Mouse (Mus musculus) liver, embryonic 16.5 days (tissue): ENCODE measurements around the gene St6galnac5. TPM values are rescaled to one million over a fixed set of nuclear protein-coding genes. Genes with fewer than 3 reads are reported as not detected.

ENCODE experiments used
- ATAC-seq: fragments of 200-750 bp; cut with Nextera tagmentation; 2 replicates; pipeline ENCODE4 v1.8.0; 2017; ENCODE audit warnings: low read depth, mild to moderate bottlenecking, moderate number of reproducible peaks, moderate library complexity
- H3K27ac ChIP-seq: fragments of 300-500 bp; sonication (generic); 2 replicates; pipeline ENCODE4 v1.5.1; 2014; ENCODE audit warnings: mild to moderate bottlenecking, low read length
- H3K27me3 ChIP-seq: fragments of 300-500 bp; sonication (generic); 2 replicates; pipeline ENCODE4 v1.6.1; 2014; ENCODE audit warnings: low read depth, low read length, mixed read lengths; ENCODE audit not compliant: control insufficient read depth, insufficient read depth
- H3K36me3 ChIP-seq: fragments of 300-500 bp; sonication (generic); 2 replicates; pipeline ENCODE4 v1.6.1; 2014; ENCODE audit warnings: mild to moderate bottlenecking; ENCODE audit not compliant: control insufficient read depth, insufficient read depth
- H3K4me1 ChIP-seq: fragments of 300-500 bp; sonication (generic); 2 replicates; pipeline ENCODE4 v1.6.1; 2014; ENCODE audit warnings: low read depth, low read length, mixed read lengths; ENCODE audit not compliant: control insufficient read depth
- H3K4me2 ChIP-seq: fragments of 300-500 bp; sonication (generic); 2 replicates; pipeline ENCODE4 v1.6.1; 2014; ENCODE audit warnings: low read depth, low read length, mixed read lengths
- H3K4me3 ChIP-seq: fragments of 300-500 bp; sonication (generic); 2 replicates; pipeline ENCODE4 v1.5.1; 2014; ENCODE audit warnings: low read depth, mild to moderate bottlenecking, low read length
- H3K9ac ChIP-seq: fragments of 300-500 bp; sonication (generic); 2 replicates; pipeline ENCODE4 v1.6.1; 2014; ENCODE audit warnings: low read depth, low read length
- H3K9me3 ChIP-seq: fragments of 300-500 bp; sonication (generic); replicated peaks from 2 replicates; pipeline ENCODE4 v1.6.1; 2016; ENCODE audit warnings: low read length; ENCODE audit not compliant: control insufficient read depth
- whole genome bisulfite sequencing: fragments of 180-500 bp; shearing (Covaris S2); extraction: QIAGEN DNeasy Blood & Tissue Kit; methylation state at CpG from one replicate; pipeline ENCODE4 v1.1.7; 2014; ENCODE audit not compliant: insufficient replicate concordance; 5-methylcytosine and 5-hydroxymethylcytosine counted together
- polyA plus RNA-seq: library from polyadenylated mRNA; unstranded; fragments of >200 nt; fragmentation: Nextera tagmentation; extraction: Ambion mirVana; gene quantifications from 2 replicates; pipeline ENCODE4 v1.2.1, GENCODE M21; 2015

St6galnac5 gene
- polyA plus RNA-seq, 1 experiment from 2014 or later = 0.05 TPM

DNA sequence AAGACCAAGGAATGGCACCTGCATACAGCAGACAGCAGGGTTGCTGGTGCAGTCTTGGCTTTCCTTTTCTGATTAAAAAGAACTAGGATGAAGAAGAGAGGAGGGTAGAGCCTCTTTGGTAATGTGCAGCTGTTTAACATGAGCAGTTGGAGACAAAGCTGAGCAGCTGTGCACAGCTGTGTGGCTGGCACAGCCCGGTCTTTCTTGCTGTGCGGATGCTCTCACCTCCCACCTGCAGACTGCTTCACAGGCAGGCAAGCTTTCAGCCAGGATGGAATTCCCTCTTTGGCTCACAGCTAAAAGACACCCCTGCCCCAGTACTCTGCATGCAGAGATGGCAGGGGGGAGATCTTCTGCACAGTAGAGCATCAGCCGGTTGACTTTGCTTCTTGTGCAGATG is 37.3 kb downstream of the St6galnac5 start:
- Histone ChIP-seq H3K27me3 (no peaks in the 10 kb centered on the region), H3K9ac (no peak overlapping the region), H3K9me3 (no peaks in the 10 kb centered on the region), H3K4me2 (no peak overlapping the region), H3K27ac (no peak overlapping the region), H3K4me3 (no peak overlapping the region), H3K36me3 (no peaks in the 10 kb centered on the region), H3K4me1 (no peaks in the 10 kb centered on the region; the same call in 1 of the 2 replicates)
- WGBS = 84% methylated on average over 3 of the region's 3 CpGs
- no peak for ATAC-seq

DNA sequence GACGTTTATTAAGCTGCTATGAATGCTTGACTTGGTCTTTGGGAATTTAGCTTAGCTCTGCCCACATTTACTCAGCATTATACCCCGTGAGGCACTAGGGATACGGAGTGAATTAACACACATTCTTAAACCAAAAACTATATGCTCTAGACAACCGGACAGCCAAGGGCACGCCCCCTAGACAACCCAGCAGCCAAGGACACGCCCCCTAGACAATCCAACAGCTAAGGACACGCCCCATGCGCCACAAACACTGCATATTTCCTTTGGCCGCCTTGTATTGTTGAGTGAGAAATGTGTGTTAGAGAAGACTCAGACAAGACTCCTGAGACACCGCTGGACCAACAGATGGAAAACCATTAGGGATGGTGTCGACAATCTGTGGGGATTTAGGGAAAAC is 39.1 kb downstream of the St6galnac5 start:
- ATAC-seq = no peak
- H3K4me2 ChIP-seq = no peak overlapping the region
- 34% methylated on average over 11 of the region's 11 CpGs for WGBS

GRCm38 (mm10) chr3:152941671-152942070 is 40.4 kb downstream of the St6galnac5 start:
- H3K4me1 ChIP-seq = no peaks in the 10 kb centered on the region
- no peak overlapping the region for H3K9ac ChIP-seq
- no peaks in the 10 kb centered on the region for H3K36me3 ChIP-seq
- H3K4me2 ChIP-seq = no peak overlapping the region
- no peak for ATAC-seq
- no peaks in the 10 kb centered on the region for H3K9me3 ChIP-seq
- H3K27ac ChIP-seq = no peak overlapping the region
- H3K4me3 ChIP-seq = no peak overlapping the region
- H3K27me3 ChIP-seq = no peaks in the 10 kb centered on the region
- 47% methylated on average over 5 of the region's 5 CpGs for WGBS

More for the DNA sequence above, 39.1 kb downstream of the St6galnac5 start:
- Histone ChIP-seq H3K27ac (no peak overlapping the region), H3K9ac (no peak overlapping the region), H3K36me3 (no peaks in the 10 kb centered on the region), H3K27me3 (no peaks in the 10 kb centered on the region), H3K4me1 (no peaks in the 10 kb centered on the region), H3K4me3 (no peak overlapping the region), H3K9me3 (no peaks in the 10 kb centered on the region)

GRCm38 (mm10) chr3:152936313-152936712 is 45.7 kb downstream of the St6galnac5 start:
- Histone ChIP-seq H3K9me3 (no peaks in the 10 kb centered on the region), H3K4me2 (no peak overlapping the region), H3K9ac (no peak overlapping the region), H3K36me3 (no peaks in the 10 kb centered on the region), H3K4me3 (no peak overlapping the region), H3K4me1 (no peaks in the 10 kb centered on the region), H3K27me3 (no peaks in the 10 kb centered on the region), H3K27ac (no peak overlapping the region)
- no peak for ATAC-seq
- 43% methylated on average over 3 of the region's 3 CpGs for WGBS

DNA sequence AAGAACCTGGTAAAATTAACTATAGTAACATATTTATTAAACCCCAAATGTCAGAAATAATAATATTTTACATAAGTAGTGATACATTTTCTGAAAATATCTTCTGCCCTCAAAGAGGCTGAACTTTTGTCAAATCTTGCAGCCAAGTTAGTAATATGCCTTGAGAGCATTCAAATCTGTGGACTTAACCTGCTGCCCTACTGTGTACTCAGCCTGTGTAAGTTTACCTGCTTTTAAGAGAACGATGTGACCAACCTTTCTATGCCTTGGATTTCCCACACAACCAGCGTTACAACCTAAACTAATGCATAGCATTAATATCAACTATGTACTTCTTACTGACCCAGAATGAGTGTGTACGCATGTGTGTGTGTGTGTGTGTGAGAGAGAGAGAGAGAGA is 48.3 kb downstream of the St6galnac5 start:
- no peak overlapping the region for H3K4me2 ChIP-seq
- no peak overlapping the region for H3K9ac ChIP-seq
- H3K4me3 ChIP-seq = no peak overlapping the region
- H3K36me3 ChIP-seq = no peaks in the 10 kb centered on the region
- WGBS = 78% methylated on average over 3 of the region's 3 CpGs
- H3K27ac ChIP-seq = no peak overlapping the region
- no peaks in the 10 kb centered on the region for H3K27me3 ChIP-seq
- H3K9me3 ChIP-seq = no peaks in the 10 kb centered on the region
- ATAC-seq = no peak
- H3K4me1 ChIP-seq = peaks cover 2% of the 10 kb centered on the region; the same call in 1 of the 2 replicates

DNA sequence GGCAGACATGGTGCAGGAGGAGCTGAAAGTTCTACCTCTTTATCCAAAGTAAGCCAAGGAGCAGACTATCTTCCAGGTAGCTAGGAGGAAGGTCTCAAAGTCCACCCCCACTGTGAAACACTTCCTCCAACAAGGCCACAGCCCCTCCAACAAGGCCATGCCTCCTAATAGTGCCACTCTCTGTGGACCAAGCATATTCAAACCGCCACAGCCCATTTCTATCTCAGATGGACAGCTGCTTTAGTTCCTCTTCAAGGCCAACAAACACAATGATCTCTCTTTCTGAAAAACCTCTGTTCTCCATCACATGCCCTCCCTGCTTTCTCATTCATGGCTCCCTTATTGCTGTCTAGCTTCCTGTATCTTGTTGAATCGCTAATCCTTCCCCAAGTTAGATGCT is 49.5 kb downstream of the St6galnac5 start:
- H3K4me1 ChIP-seq = peaks cover 2% of the 10 kb centered on the region; the same call in 1 of the 2 replicates
- no peak for ATAC-seq
- H3K4me3 ChIP-seq = no peak overlapping the region
- no peak overlapping the region for H3K9ac ChIP-seq
- H3K36me3 ChIP-seq = no peaks in the 10 kb centered on the region
- H3K4me2 ChIP-seq = no peak overlapping the region
- no peak overlapping the region for H3K27ac ChIP-seq
- WGBS = 41% methylated on average over 2 of the region's 2 CpGs
- no peaks in the 10 kb centered on the region for H3K9me3 ChIP-seq
- no peaks in the 10 kb centered on the region for H3K27me3 ChIP-seq

- Histone ChIP-seq H3K9ac (no peak overlapping the region), H3K27ac (no peak overlapping the region), H3K4me2 (no peak overlapping the region), H3K27me3 (no peaks in the 10 kb centered on the region), H3K9me3 (no peaks in the 10 kb centered on the region), H3K36me3 (no peaks in the 10 kb centered on the region), H3K4me1 (peaks cover 2% of the 10 kb centered on the region; the same call in 1 of the 2 replicates), H3K4me3 (no peak overlapping the region)
- 32% methylated on average over 4 of the region's 4 CpGs for WGBS
- no peak for ATAC-seq
Observed at GRCm38 (mm10) chr3:152932096-152932495, 50.0 kb downstream of the St6galnac5 start.

- 67% methylated on average over 3 of the region's 3 CpGs for WGBS
- Histone ChIP-seq H3K4me2 (no peak overlapping the region), H3K27me3 (no peaks in the 10 kb centered on the region), H3K4me1 (peaks cover 2% of the 10 kb centered on the region; the same call in 1 of the 2 replicates), H3K4me3 (no peak overlapping the region), H3K36me3 (no peaks in the 10 kb centered on the region), H3K9ac (no peak overlapping the region), H3K27ac (no peak overlapping the region), H3K9me3 (no peaks in the 10 kb centered on the region)
- ATAC-seq = no peak
Observed at GRCm38 (mm10) chr3:152931354-152931753, 50.7 kb downstream of the St6galnac5 start.

- no peak overlapping the region for H3K9ac ChIP-seq
- peaks cover 2% of the 10 kb centered on the region; the same call in 1 of the 2 replicates for H3K4me1 ChIP-seq
- H3K4me3 ChIP-seq = no peak overlapping the region
- 0 out of 2 replicates have a peak overlapping the region, but pooled peaks have one; percentile 8 for H3K4me2 ChIP-seq
- H3K27me3 ChIP-seq = no peaks in the 10 kb centered on the region
- no peak overlapping the region for H3K27ac ChIP-seq
- no peaks in the 10 kb centered on the region for H3K9me3 ChIP-seq
- 43% methylated on average over 7 of the region's 7 CpGs for WGBS
- ATAC-seq = peak; percentile 44; the same call in 1 of the 2 replicates
- no peaks in the 10 kb centered on the region for H3K36me3 ChIP-seq
Observed at GRCm38 (mm10) chr3:152929788-152930281, 52.2 kb downstream of the St6galnac5 start.
